Mouse (Mus musculus) CD4-positive naive resting alpha-beta T cell, adult 57 days (primary cell): Measurements from ENCODE around the gene Rab9b. TPM values are rescaled to one million over a fixed set of nuclear protein-coding genes. Genes with fewer than 3 reads are reported as not detected.

Experiments
- total RNA-seq: library from RNA; stranded (reverse); gene quantifications from one replicate; pipeline ENCODE4 v1.2.4, GENCODE M21; 2023

The Rab9b gene
- not detected for total RNA-seq

GRCm38 (mm10) chrX:136868061-136869040, at the start of gene Rab9b:
Gene Rab9b, minus strand, starts transcription at chrX:136868755.

DNA sequence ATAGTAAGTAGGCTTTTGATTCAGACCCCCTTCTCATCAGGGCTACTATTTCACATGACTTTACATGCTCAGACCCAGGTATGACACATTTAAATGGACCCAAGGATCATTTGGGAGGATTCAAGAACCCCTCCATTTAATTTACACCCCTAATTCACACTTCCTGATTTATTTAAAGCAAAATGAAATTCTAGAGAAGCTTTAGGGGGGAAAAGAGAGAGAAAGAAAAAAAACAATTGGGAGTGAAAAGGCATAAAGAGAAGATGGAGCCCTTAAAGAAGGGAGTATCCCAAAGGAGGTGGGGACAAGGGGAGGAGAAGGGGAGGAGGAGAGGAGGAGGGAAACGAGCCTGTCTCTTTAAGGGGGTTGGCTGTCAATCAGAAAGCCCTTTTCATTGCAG, 46.2 kb downstream of the Rab9b start, which contains the start of gene Plp1:
Gene Plp1 (plus strand): TSS at position 301 of the 400 bp plus-strand sequence.

Other genes with a start within 250 kb of the Rab9b start
- not detected for gene Tceal1, start 160.8 kb downstream of the Rab9b start, total RNA-seq
- gene Morf4l2, start 125.1 kb downstream of the Rab9b start, total RNA-seq, result 128 TPM
- gene Glra4, start 88.6 kb downstream of the Rab9b start, total RNA-seq, result not detected
- gene Plp1, start 46.1 kb downstream of the Rab9b start, total RNA-seq, result 4.8 TPM
- not detected for gene H2bfm, start 58.6 kb upstream of the Rab9b start, total RNA-seq
- gene Tmsb15b2, start 106.7 kb upstream of the Rab9b start, total RNA-seq, result 7.5 TPM
- 0.98 TPM for gene Tmsb15l, start 108.1 kb upstream of the Rab9b start, total RNA-seq
- 3.5 TPM for gene Tmsb15b1, start 108.1 kb upstream of the Rab9b start, total RNA-seq
- gene Zcchc18, start 124.4 kb upstream of the Rab9b start, total RNA-seq, result 1.7 TPM
- 16.5 TPM for gene Slc25a53, start 169.5 kb upstream of the Rab9b start, total RNA-seq
- 7.3 TPM for gene Fam199x, start 180.8 kb upstream of the Rab9b start, total RNA-seq